Mouse (Mus musculus): ENCODE data around the gene Rara. TPM values are rescaled to one million over a fixed set of nuclear protein-coding genes. Genes with fewer than 3 reads are reported as not detected.

The Rara gene
- total RNA-seq (2012; rRNA removed) (9.8 and 12.1 TPM in 2 replicates), polyA plus RNA-seq (2012; ENCODE audit: insufficient read depth in 1 of 2, insufficient read length in 2 of 2, low read depth in 1 of 2, low replicate concordance in 2 of 2, missing spikeins in 1 of 2) (10 to 100 TPM in 1 of 2 experiments, not detected in 1; 13.7 TPM)

- Histone ChIP-seq H3K9ac (ENCODE audit: control insufficient read depth, low read depth, low read length, poor library complexity, severe bottlenecking) (no peak within 1 kb of the TSS), H3K4me1 (ENCODE audit: control insufficient read depth in 1 of 2, insufficient read depth in 2 of 2, low read length in 2 of 2) (peaks cover 18 to 25% of the 10 kb centered on the region in 2 experiments)
These were observed at the start of gene Rara for GRCm38 (mm10) chr11:98927438-98928076. Gene Rara, plus strand, starts transcription at chr11:98927818.

GRCm38 (mm10) chr11:98887703-98888102, 39.9 kb upstream of the Rara start:
- TF ChIP-seq HCFC1 (IDR thresholded peaks at IDR 0.05; ENCODE audit: low read depth, low read length) = no peak
- TF ChIP-seq SMC3 (IDR thresholded peaks at IDR 0.05; ENCODE audit: low read depth, low read length) = no peak
- no peak for TF ChIP-seq TAL1 (IDR thresholded peaks at IDR 0.05; ENCODE audit: low read length)
- TF ChIP-seq JUND (IDR thresholded peaks at IDR 0.05; ENCODE audit: low read depth, low read length) = no peak
- TF ChIP-seq SIN3A (IDR thresholded peaks at IDR 0.05; ENCODE audit: low read length) = no peak
- no peak for TF ChIP-seq POLR2AphosphoS5 (IDR thresholded peaks at IDR 0.05; ENCODE audit: borderline replicate concordance, low read depth, low read length)
- TF ChIP-seq USF1 (IDR thresholded peaks at IDR 0.05; ENCODE audit: low read depth, low read length) = no peak
- TF ChIP-seq RCOR1 (IDR thresholded peaks at IDR 0.05; ENCODE audit: low read depth, low read length) = no peak
- no peak for TF ChIP-seq TCF12 (IDR thresholded peaks at IDR 0.05; ENCODE audit: low read depth, low read length)
- TF ChIP-seq MAZ (IDR thresholded peaks at IDR 0.05; ENCODE audit: low read depth, low read length) = no peak
- no peak for TF ChIP-seq UBTF (IDR thresholded peaks at IDR 0.05; ENCODE audit: borderline replicate concordance, insufficient read depth, low read depth, low read length)
- no peak for TF ChIP-seq USF2 (IDR thresholded peaks at IDR 0.05; ENCODE audit: borderline replicate concordance in 1 of 2, insufficient read depth in 1 of 2, low read depth in 1 of 2, low read length in 2 of 2)
- TF ChIP-seq KAT2A (conservative IDR thresholded peaks at IDR 0.05; ENCODE audit: low read depth, low read length) = no peak
- no peak for TF ChIP-seq NRF1 (IDR thresholded peaks at IDR 0.05; ENCODE audit: insufficient read depth, low read depth, low read length, poor library complexity, severe bottlenecking)
- no peak for TF ChIP-seq EP300 (IDR thresholded peaks at IDR 0.05; ENCODE audit: low read depth in 1 of 2, low read length in 2 of 2)
- Histone ChIP-seq H3K9me3 (replicated peaks; ENCODE audit: insufficient read depth, low read length) (no peaks in the 10 kb centered on the region), H3K27ac (ENCODE audit: control insufficient read depth, low read depth, low read length) (no peak overlapping the region), H3K36me3 (ENCODE audit: control insufficient read depth in 1 of 2, insufficient read depth in 2 of 2, low read length in 2 of 2) (peaks cover 0 to 21% of the 10 kb centered on the region in 2 experiments; a peak in 2 of 4 replicates), H3K79me2 (ENCODE audit: control insufficient read depth, insufficient read depth, low read length, poor library complexity) (no peaks in the 10 kb centered on the region), H3K9ac (ENCODE audit: control insufficient read depth, low read depth, low read length, poor library complexity, severe bottlenecking) (no peak overlapping the region), H3K4me3 (ENCODE audit: control insufficient read depth in 1 of 2, insufficient read depth in 1 of 2, low read depth in 2 of 2, low read length in 2 of 2) (no peak overlapping the region), H3K27me3 (ENCODE audit: control insufficient read depth in 1 of 2, insufficient read depth in 2 of 2, low read length in 2 of 2) (no peaks in the 10 kb centered on the region), H3K4me1 (ENCODE audit: control insufficient read depth in 1 of 2, insufficient read depth in 2 of 2, low read length in 2 of 2) (peaks cover 0 to 5% of the 10 kb centered on the region in 2 experiments; a peak in 2 of 4 replicates)
- DNase-seq (ENCODE audit: low read depth, low spot score) = no peak

More at GRCm38 (mm10) chr11:98927438-98928076, at the start of gene Rara:
- no peak for DNase-seq (ENCODE audit: low read depth, low spot score)
- Histone ChIP-seq H3K36me3 (ENCODE audit: control insufficient read depth in 1 of 2, insufficient read depth in 2 of 2, low read length in 2 of 2) (peaks cover 0 to 31% of the 10 kb centered on the region in 2 experiments; a peak in 2 of 4 replicates), H3K27me3 (ENCODE audit: control insufficient read depth in 1 of 2, insufficient read depth in 2 of 2, low read length in 2 of 2) (no peaks in the 10 kb centered on the region), H3K9me3 (replicated peaks; ENCODE audit: insufficient read depth, low read length) (no peaks in the 10 kb centered on the region), H3K4me3 (ENCODE audit: control insufficient read depth in 1 of 2, insufficient read depth in 1 of 2, low read depth in 2 of 2, low read length in 2 of 2) (no peak within 1 kb of the TSS), H3K79me2 (ENCODE audit: control insufficient read depth, insufficient read depth, low read length, poor library complexity) (no peaks in the 10 kb centered on the region), H3K27ac (ENCODE audit: control insufficient read depth, low read depth, low read length) (no peak within 1 kb of the TSS)
- TF ChIP-seq ZKSCAN1 (IDR thresholded peaks at IDR 0.05; ENCODE audit: low read depth, low read length) (no peak), ZC3H11A (IDR thresholded peaks at IDR 0.05; ENCODE audit: low read depth, low read length) (no peak), USF1 (IDR thresholded peaks at IDR 0.05; ENCODE audit: low read depth, low read length) (no peak), GATA1 (IDR thresholded peaks at IDR 0.05; ENCODE audit: low read depth, low read length) (no peak), CHD1 (IDR thresholded peaks at IDR 0.05; ENCODE audit: low read depth, low read length) (no peak), MYC (IDR thresholded peaks at IDR 0.05; ENCODE audit: low read depth, low read length) (no peak), ELF1 (IDR thresholded peaks at IDR 0.05; ENCODE audit: low read depth, low read length) (no peak), EP300 (IDR thresholded peaks at IDR 0.05; ENCODE audit: low read depth in 1 of 2, low read length in 2 of 2) (no peak)
